Mouse (Mus musculus) embryonic facial prominence, embryonic 14.5 days (tissue): ENCODE measurements at regions not wholly inside any gene's neighbourhood (a gene's known extent, or its start where the extent isn't known, plus 50 kb on each side); places are given as distances from the start of the nearest gene placed in this dataset.

Experiments
- ATAC-seq: fragments of 200-750 bp; cut with Nextera tagmentation; 2 replicates; pipeline ENCODE4 v1.8.0; 2017; ENCODE audit warnings: low read depth, moderate number of reproducible peaks, moderate TSS enrichment
- DNase-seq: peaks from one replicate; pipeline ENCODE4 v3.0.0-alpha.2; 2015; ENCODE audit warnings: low spot score
- H3K27ac ChIP-seq: fragments of 300-500 bp; sonication (generic); replicated peaks from 2 replicates; pipeline ENCODE4 v1.5.1; 2014; ENCODE audit warnings: low read depth, mild to moderate bottlenecking, low read length, moderate library complexity
- H3K27me3 ChIP-seq: fragments of 300-500 bp; sonication (generic); replicated peaks from 2 replicates; pipeline ENCODE4 v1.6.1; 2014; ENCODE audit warnings: low read length; ENCODE audit not compliant: control insufficient read depth, insufficient read depth
- H3K36me3 ChIP-seq: fragments of 300-500 bp; sonication (generic); 2 replicates; pipeline ENCODE4 v1.6.1; 2014; ENCODE audit warnings: low read length, mixed read lengths; ENCODE audit not compliant: control insufficient read depth, insufficient read depth
- H3K4me1 ChIP-seq: fragments of 300-500 bp; sonication (generic); 2 replicates; pipeline ENCODE4 v1.6.1; 2014; ENCODE audit warnings: antibody characterized with exemption, low read length; ENCODE audit not compliant: control insufficient read depth, insufficient read depth
- H3K4me2 ChIP-seq: fragments of 300-500 bp; sonication (generic); 2 replicates; pipeline ENCODE4 v1.6.1; 2014; ENCODE audit warnings: low read depth, mild to moderate bottlenecking, low read length, moderate library complexity, mixed read lengths
- H3K4me3 ChIP-seq: fragments of 300-500 bp; sonication (generic); 2 replicates; pipeline ENCODE4 v1.5.1; 2014; ENCODE audit warnings: low read depth, mild to moderate bottlenecking, low read length
- H3K9ac ChIP-seq: fragments of 300-500 bp; sonication (generic); 2 replicates; pipeline ENCODE4 v1.6.1; 2014; ENCODE audit warnings: low read depth, mild to moderate bottlenecking, low read length, moderate library complexity, mixed read lengths
- H3K9me3 ChIP-seq: fragments of 300-500 bp; sonication (generic); 2 replicates; pipeline ENCODE4 v1.6.1; 2016; ENCODE audit warnings: low read length; ENCODE audit not compliant: control insufficient read depth
- WGBS: fragments of 180-500 bp; shearing (Covaris S2); extraction: QIAGEN DNeasy Blood & Tissue Kit; methylation state at CpG from one replicate; pipeline ENCODE4 v1.1.7; 2014; 5-methylcytosine and 5-hydroxymethylcytosine counted together

GRCm38 (mm10) chr19:21174636-21175035, 97.4 kb upstream of the Zfand5 start:
- Histone ChIP-seq H3K27ac (0 out of 2 replicates have a peak overlapping the region, but pooled peaks have one; percentile 17), H3K36me3 (no peaks in the 10 kb centered on the region), H3K27me3 (no peaks in the 10 kb centered on the region), H3K4me3 (no peak overlapping the region), H3K4me1 (no peaks in the 10 kb centered on the region), H3K4me2 (no peak overlapping the region), H3K9ac (no peak overlapping the region), H3K9me3 (no peaks in the 10 kb centered on the region)
- no peak for DNase-seq
- no peak for ATAC-seq
- WGBS: 52% methylated on average over 5 of the region's 5 CpGs

GRCm38 (mm10) chr19:21173896-21174483, 98.1 kb upstream of the Zfand5 start:
- no peak overlapping the region for H3K9ac ChIP-seq
- H3K9me3 ChIP-seq: no peaks in the 10 kb centered on the region
- WGBS: 68% methylated on average over 5 of the region's 5 CpGs
- no peak overlapping the region for H3K27ac ChIP-seq
- H3K4me2 ChIP-seq: no peak overlapping the region
- DNase-seq (no peak), ATAC-seq (no peak)
- H3K27me3 ChIP-seq: no peaks in the 10 kb centered on the region
- H3K4me3 ChIP-seq: no peak overlapping the region
- H3K36me3 ChIP-seq: no peaks in the 10 kb centered on the region
- H3K4me1 ChIP-seq: no peaks in the 10 kb centered on the region

- DNase-seq (no peak), ATAC-seq (no peak)
- no peak overlapping the region for H3K27ac ChIP-seq
- H3K9ac ChIP-seq: no peak overlapping the region
- no peaks in the 10 kb centered on the region for H3K36me3 ChIP-seq
- 72% methylated on average over 2 of the region's 2 CpGs for WGBS
- H3K27me3 ChIP-seq: no peaks in the 10 kb centered on the region
- no peak overlapping the region for H3K4me3 ChIP-seq
- no peak overlapping the region for H3K4me2 ChIP-seq
- peaks cover 5% of the 10 kb centered on the region; the same call in 1 of the 2 replicates for H3K4me1 ChIP-seq
- H3K9me3 ChIP-seq: no peaks in the 10 kb centered on the region
Measured at GRCm38 (mm10) chr19:21171191-21171590, 100.9 kb upstream of the Zfand5 start.

GRCm38 (mm10) chr19:21170785-21171184, 101.3 kb upstream of the Zfand5 start:
- ATAC-seq: no peak
- Histone ChIP-seq H3K27me3 (no peaks in the 10 kb centered on the region), H3K9ac (no peak overlapping the region), H3K36me3 (no peaks in the 10 kb centered on the region), H3K4me2 (no peak overlapping the region), H3K4me3 (no peak overlapping the region), H3K9me3 (no peaks in the 10 kb centered on the region), H3K4me1 (peaks cover 9% of the 10 kb centered on the region), H3K27ac (no peak overlapping the region)
- WGBS: 34% methylated on average over 2 of the region's 2 CpGs
- no peak for DNase-seq

GRCm38 (mm10) chr19:21166939-21167338, 105.1 kb upstream of the Zfand5 start:
- Histone ChIP-seq H3K4me3 (no peak overlapping the region), H3K4me2 (no peak overlapping the region), H3K27ac (no peak overlapping the region), H3K27me3 (no peaks in the 10 kb centered on the region), H3K36me3 (no peaks in the 10 kb centered on the region), H3K9me3 (no peaks in the 10 kb centered on the region), H3K9ac (no peak overlapping the region), H3K4me1 (peaks cover 11% of the 10 kb centered on the region)
- DNase-seq: no peak
- WGBS: 32% methylated on average over 4 of the region's 4 CpGs
- no peak for ATAC-seq

- H3K27me3 ChIP-seq: no peaks in the 10 kb centered on the region
- H3K9ac ChIP-seq: no peak overlapping the region
- DNase-seq (no peak), ATAC-seq (no peak)
- H3K9me3 ChIP-seq: no peaks in the 10 kb centered on the region
- peak overlapping the region; percentile 55; the same call in 1 of the 2 replicates for H3K27ac ChIP-seq
- H3K4me3 ChIP-seq: no peak overlapping the region
- H3K4me1 ChIP-seq: peaks cover 11% of the 10 kb centered on the region
- no peak overlapping the region for H3K4me2 ChIP-seq
- WGBS: 55% methylated on average over 5 of the region's 5 CpGs
- H3K36me3 ChIP-seq: no peaks in the 10 kb centered on the region
Measured at GRCm38 (mm10) chr19:21166465-21166860, 105.6 kb upstream of the Zfand5 start.

- WGBS: 24% methylated on average over 10 of the region's 10 CpGs
- DNase-seq: peak; percentile 60
- H3K9me3 ChIP-seq: no peaks in the 10 kb centered on the region
- H3K4me2 ChIP-seq: peak overlapping the region; percentile 28; the same call in 1 of the 2 replicates
- H3K36me3 ChIP-seq: no peaks in the 10 kb centered on the region
- H3K9ac ChIP-seq: 0 out of 2 replicates have a peak overlapping the region, but pooled peaks have one; percentile 16
- H3K27ac ChIP-seq: peak overlapping the region; percentile 55; the same call in 1 of the 2 replicates
- no peaks in the 10 kb centered on the region for H3K27me3 ChIP-seq
- 0 out of 2 replicates have a peak, but pooled peaks have one; percentile 65 for ATAC-seq
- peaks cover 11% of the 10 kb centered on the region for H3K4me1 ChIP-seq
- no peak overlapping the region for H3K4me3 ChIP-seq
Measured at GRCm38 (mm10) chr19:21165763-21166464, 106.2 kb upstream of the Zfand5 start.

- Histone ChIP-seq H3K4me3 (no peak overlapping the region), H3K9ac (no peak overlapping the region), H3K36me3 (no peaks in the 10 kb centered on the region), H3K27me3 (no peaks in the 10 kb centered on the region), H3K9me3 (no peaks in the 10 kb centered on the region), H3K27ac (no peak overlapping the region), H3K4me2 (no peak overlapping the region), H3K4me1 (peaks cover 11% of the 10 kb centered on the region)
- 89% methylated on average over 2 of the region's 2 CpGs for WGBS
- ATAC-seq (no peak), DNase-seq (no peak)
Measured at GRCm38 (mm10) chr19:21163978-21164377, 108.1 kb upstream of the Zfand5 start.

GRCm38 (mm10) chr19:21160946-21161345, 111.1 kb upstream of the Zfand5 start:
- no peak for DNase-seq

More at GRCm38 (mm10) chr19:21160946-21161345, 111.1 kb upstream of the Zfand5 start:
- no peak for ATAC-seq
- H3K36me3 ChIP-seq: no peaks in the 10 kb centered on the region
- no peak overlapping the region for H3K4me2 ChIP-seq
- no peaks in the 10 kb centered on the region for H3K27me3 ChIP-seq
- no peak overlapping the region for H3K27ac ChIP-seq
- WGBS: 10% methylated on average over 4 of the region's 4 CpGs
- H3K4me1 ChIP-seq: peaks cover 3% of the 10 kb centered on the region
- H3K9me3 ChIP-seq: no peaks in the 10 kb centered on the region
- no peak overlapping the region for H3K9ac ChIP-seq
- H3K4me3 ChIP-seq: no peak overlapping the region
